Mouse (Mus musculus) stomach, embryonic 15.5 days (tissue): Measurements from ENCODE around the gene Serpinb12. TPM values are rescaled to one million over a fixed set of nuclear protein-coding genes. Genes with fewer than 3 reads are reported as not detected.

Experiments used
- ATAC-seq: fragments of 200-750 bp; cut with Nextera tagmentation; 2 replicates; pipeline ENCODE4 v1.8.0; 2017; ENCODE audit warnings: low read depth, moderate number of reproducible peaks, moderate TSS enrichment; ENCODE audit not compliant: insufficient read depth, low FRiP score
- H3K27ac ChIP-seq: fragments of 300-500 bp; sonication (generic); 2 replicates; pipeline ENCODE4 v1.5.1; 2015; ENCODE audit warnings: mild to moderate bottlenecking, inconsistent platforms
- H3K27me3 ChIP-seq: fragments of 300-500 bp; sonication (generic); replicated peaks from 2 replicates; pipeline ENCODE4 v1.6.1; 2015; ENCODE audit warnings: inconsistent platforms
- H3K36me3 ChIP-seq: fragments of 300-500 bp; sonication (generic); 2 replicates; pipeline ENCODE4 v1.6.1; 2015; ENCODE audit warnings: inconsistent platforms
- H3K4me1 ChIP-seq: fragments of 300-500 bp; sonication (generic); 2 replicates; pipeline ENCODE4 v1.6.1; 2015; ENCODE audit warnings: inconsistent platforms
- H3K4me2 ChIP-seq: fragments of 300-500 bp; sonication (generic); 2 replicates; pipeline ENCODE4 v1.6.1; 2015; ENCODE audit warnings: mild to moderate bottlenecking, inconsistent platforms
- H3K4me3 ChIP-seq: fragments of 300-500 bp; sonication (generic); replicated peaks from 2 replicates; pipeline ENCODE4 v1.5.1; 2015; ENCODE audit warnings: inconsistent platforms
- H3K9ac ChIP-seq: fragments of 300-500 bp; sonication (generic); 2 replicates; pipeline ENCODE4 v1.6.1; 2015; ENCODE audit warnings: inconsistent platforms
- H3K9me3 ChIP-seq: fragments of 300-500 bp; sonication (generic); 2 replicates; pipeline ENCODE4 v1.6.1; 2016; ENCODE audit warnings: inconsistent platforms
- WGBS: fragments of 180-500 bp; shearing (Covaris S2); methylation state at CpG from one replicate; pipeline ENCODE4 v1.1.7; 2015; 5-methylcytosine and 5-hydroxymethylcytosine counted together
- polyA plus RNA-seq: library from polyadenylated mRNA; unstranded; fragments of >200 nt; fragmentation: Nextera tagmentation; extraction: Ambion mirVana; gene quantifications from 2 replicates; pipeline ENCODE4 v1.2.1, GENCODE M21; 2015

Gene Serpinb12
- polyA plus RNA-seq, 1 experiment from 2014 or later = 4.5 TPM

- Histone ChIP-seq H3K4me3 (no peak overlapping the region), H3K36me3 (no peaks in the 10 kb centered on the region), H3K27me3 (no peaks in the 10 kb centered on the region), H3K9me3 (no peaks in the 10 kb centered on the region), H3K4me1 (no peaks in the 10 kb centered on the region), H3K27ac (no peak overlapping the region), H3K9ac (no peak overlapping the region), H3K4me2 (no peak overlapping the region)
- 60% methylated on average over 3 of the region's 3 CpGs for WGBS
- ATAC-seq = no peak
These were observed 72.1 kb downstream of the Serpinb12 start for GRCm38 (mm10) chr1:107006316-107006715.

Other genes starting within 250 kb of the Serpinb12 start
- gene Bcl2, start 220.2 kb upstream of the Serpinb12 start, polyA plus RNA-seq = 17.0 and 17.8 TPM in 2 replicates
- 14.8 and 16.8 TPM in 2 replicates for gene Kdsr, start 174.7 kb upstream of the Serpinb12 start, polyA plus RNA-seq
- gene Vps4b, start 137.7 kb upstream of the Serpinb12 start, polyA plus RNA-seq = 63.7 and 73.4 TPM in 2 replicates
- 27.1 and 41.3 TPM in 2 replicates for gene Serpinb5, start 73.3 kb upstream of the Serpinb12 start, polyA plus RNA-seq
- gene Serpinb13, start 46.5 kb downstream of the Serpinb12 start, polyA plus RNA-seq = not detected in 2 replicates
- 1.6 and 6.4 TPM in 2 replicates for gene Serpinb3a, start 117.9 kb downstream of the Serpinb12 start, polyA plus RNA-seq
- not detected in 2 replicates for gene Serpinb3d, start 149.1 kb downstream of the Serpinb12 start, polyA plus RNA-seq